Mouse (Mus musculus): ENCODE measurements around the gene Kctd21. TPM values are rescaled to one million over a fixed set of nuclear protein-coding genes. Genes with fewer than 3 reads are reported as not detected.

Gene Kctd21
- polyA plus RNA-seq, 1 experiment from 2014 or later, result 5.7 TPM

DNA sequence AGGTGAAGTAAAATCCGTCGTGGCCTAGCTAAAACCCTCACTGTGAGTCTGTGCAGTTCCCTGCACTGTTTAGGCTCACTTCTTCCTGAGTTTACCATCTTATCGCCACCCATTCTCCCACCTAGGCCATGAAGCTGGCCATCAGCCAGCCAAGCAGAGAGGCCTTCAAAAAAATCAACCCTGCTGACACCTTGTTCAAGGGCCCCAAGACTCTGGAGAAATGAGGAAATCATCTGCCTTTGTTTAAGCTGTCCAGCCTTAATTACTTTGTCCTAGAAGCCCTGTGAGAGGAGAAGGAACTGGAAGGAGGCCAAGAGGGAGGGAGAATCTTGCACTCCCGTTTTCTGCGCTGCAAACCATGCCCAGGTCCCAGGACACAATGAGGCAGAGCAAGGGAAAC, 24.1 kb downstream of the Kctd21 start:
- Histone ChIP-seq H3K4me3 (ENCODE audit: low read depth, low read length) (no peak overlapping the region), H3K36me3 (ENCODE audit: insufficient read depth, low read length) (no peaks in the 10 kb centered on the region), H3K27me3 (replicated peaks; ENCODE audit: insufficient read depth, low read length) (no peaks in the 10 kb centered on the region), H3K4me2 (replicated peaks; ENCODE audit: low read depth, low read length) (no peak overlapping the region), H3K9me3 (ENCODE audit: low read length) (no peaks in the 10 kb centered on the region), H3K27ac (ENCODE audit: low read length) (peak overlapping the region; percentile 90), H3K4me1 (ENCODE audit: insufficient read depth, low read depth, low read length) (peaks cover 3% of the 10 kb centered on the region; the same call in 1 of the 2 replicates), H3K9ac (replicated peaks; ENCODE audit: low read depth) (no peak overlapping the region)
- DNase-seq (ENCODE audit: low spot score) (peak; percentile 79), ATAC-seq (peak; percentile 39)
- WGBS, result 29% methylated on average over 5 of the region's 5 CpGs
- TF ChIP-seq CTCF (IDR thresholded peaks at IDR 0.05), result no peak
- no peak for TF ChIP-seq EP300 (IDR thresholded peaks at IDR 0.05)

DNA sequence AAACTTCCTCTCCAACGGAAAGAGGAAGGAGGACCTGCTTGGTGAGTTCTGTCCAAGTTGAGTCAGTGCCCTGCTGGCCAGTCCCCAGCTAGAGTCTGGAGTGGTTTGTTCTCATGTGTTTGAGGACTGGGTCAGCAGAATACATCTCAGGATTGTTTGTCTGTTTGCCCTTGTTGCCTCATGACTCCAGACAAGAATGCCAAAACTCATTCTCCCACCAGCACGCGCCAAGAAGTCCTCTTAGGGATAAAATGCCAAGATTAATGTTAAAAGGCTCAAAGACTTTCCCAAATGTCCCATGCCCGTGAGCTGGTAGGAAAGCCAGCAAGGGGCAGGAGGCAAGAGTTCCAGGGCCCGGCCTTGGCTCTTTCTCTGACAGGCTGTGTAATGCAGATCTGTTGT, 24.7 kb downstream of the Kctd21 start:
- Histone ChIP-seq H3K27ac (ENCODE audit: low read length) (peak overlapping the region; percentile 90), H3K27me3 (replicated peaks; ENCODE audit: insufficient read depth, low read length) (no peaks in the 10 kb centered on the region), H3K9me3 (ENCODE audit: low read length) (no peaks in the 10 kb centered on the region), H3K4me2 (replicated peaks; ENCODE audit: low read depth, low read length) (no peak overlapping the region), H3K4me3 (ENCODE audit: low read depth, low read length) (no peak overlapping the region), H3K9ac (replicated peaks; ENCODE audit: low read depth) (no peak overlapping the region), H3K4me1 (ENCODE audit: insufficient read depth, low read depth, low read length) (peaks cover 3% of the 10 kb centered on the region; the same call in 1 of the 2 replicates), H3K36me3 (ENCODE audit: insufficient read depth, low read length) (no peaks in the 10 kb centered on the region)
- ATAC-seq (peak; percentile 85), DNase-seq (ENCODE audit: low spot score) (peak; percentile 94)
- 29% methylated on average over 5 of the region's 5 CpGs for WGBS
- TF ChIP-seq CTCF (IDR thresholded peaks at IDR 0.05), result peak; percentile 23; the same call in 1 of the 2 replicates
- peak; percentile 85 for TF ChIP-seq EP300 (IDR thresholded peaks at IDR 0.05)

DNA sequence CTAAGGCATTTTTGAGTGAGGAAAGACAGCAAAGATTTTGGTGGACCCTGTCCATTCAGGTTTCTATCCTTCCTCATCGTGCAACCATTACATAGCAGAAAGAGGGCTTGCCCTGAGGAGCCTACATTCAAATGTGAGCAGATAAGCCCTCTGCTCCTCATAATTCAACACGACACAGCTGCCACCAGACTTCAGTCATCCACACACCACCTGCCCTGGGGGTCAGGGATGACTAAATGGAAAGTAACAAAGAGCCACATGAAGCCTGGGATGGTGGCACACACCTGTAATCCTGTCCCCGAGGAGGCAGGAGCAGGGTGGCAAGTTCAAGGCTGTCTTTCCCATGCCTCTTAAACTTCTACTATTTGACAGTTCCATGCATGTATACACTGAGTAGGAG, 25.7 kb downstream of the Kctd21 start:
- Histone ChIP-seq H3K4me3 (ENCODE audit: low read depth, low read length) (no peak overlapping the region), H3K36me3 (ENCODE audit: insufficient read depth, low read length) (no peaks in the 10 kb centered on the region), H3K4me2 (replicated peaks; ENCODE audit: low read depth, low read length) (no peak overlapping the region), H3K4me1 (ENCODE audit: insufficient read depth, low read depth, low read length) (peaks cover 3% of the 10 kb centered on the region; the same call in 1 of the 2 replicates), H3K27me3 (replicated peaks; ENCODE audit: insufficient read depth, low read length) (no peaks in the 10 kb centered on the region), H3K9ac (replicated peaks; ENCODE audit: low read depth) (no peak overlapping the region), H3K9me3 (ENCODE audit: low read length) (no peaks in the 10 kb centered on the region), H3K27ac (ENCODE audit: low read length) (peak overlapping the region; percentile 90)
- 64% methylated on average over 3 of the region's 3 CpGs for WGBS
- DNase-seq (ENCODE audit: low spot score), result no peak
- no peak for ATAC-seq
- no peak for TF ChIP-seq CTCF (IDR thresholded peaks at IDR 0.05)
- TF ChIP-seq EP300 (IDR thresholded peaks at IDR 0.05), result no peak

DNA sequence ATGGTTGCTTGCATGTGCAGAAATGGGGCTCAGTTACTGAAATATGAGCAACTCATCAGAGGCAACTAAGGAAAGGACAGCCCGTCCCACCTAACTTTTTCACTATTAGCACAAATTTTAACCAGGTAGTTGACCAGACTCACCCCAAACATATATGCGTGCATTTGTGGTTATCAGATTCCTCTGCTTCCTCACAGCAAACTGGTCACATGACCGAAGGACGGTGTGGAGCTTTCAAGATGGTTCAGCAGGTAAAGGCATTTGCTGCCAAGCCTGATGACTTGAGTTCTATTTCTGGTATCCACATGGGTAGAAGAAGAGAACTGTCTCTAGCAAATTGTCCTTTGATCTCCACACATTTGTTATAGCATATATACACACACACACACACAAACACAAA, 26.2 kb downstream of the Kctd21 start:
- Histone ChIP-seq H3K4me1 (ENCODE audit: insufficient read depth, low read depth, low read length) (peaks cover 3% of the 10 kb centered on the region; the same call in 1 of the 2 replicates), H3K4me3 (ENCODE audit: low read depth, low read length) (no peak overlapping the region), H3K36me3 (ENCODE audit: insufficient read depth, low read length) (no peaks in the 10 kb centered on the region), H3K9me3 (ENCODE audit: low read length) (no peaks in the 10 kb centered on the region), H3K9ac (replicated peaks; ENCODE audit: low read depth) (no peak overlapping the region), H3K27me3 (replicated peaks; ENCODE audit: insufficient read depth, low read length) (no peaks in the 10 kb centered on the region), H3K27ac (ENCODE audit: low read length) (0 out of 2 replicates have a peak overlapping the region, but pooled peaks have one; percentile 90), H3K4me2 (replicated peaks; ENCODE audit: low read depth, low read length) (no peak overlapping the region)
- ATAC-seq (no peak), DNase-seq (ENCODE audit: low spot score) (no peak)
- WGBS, result 86% methylated on average over 4 of the region's 4 CpGs
- TF ChIP-seq CTCF (IDR thresholded peaks at IDR 0.05) (no peak), EP300 (IDR thresholded peaks at IDR 0.05) (no peak)

DNA sequence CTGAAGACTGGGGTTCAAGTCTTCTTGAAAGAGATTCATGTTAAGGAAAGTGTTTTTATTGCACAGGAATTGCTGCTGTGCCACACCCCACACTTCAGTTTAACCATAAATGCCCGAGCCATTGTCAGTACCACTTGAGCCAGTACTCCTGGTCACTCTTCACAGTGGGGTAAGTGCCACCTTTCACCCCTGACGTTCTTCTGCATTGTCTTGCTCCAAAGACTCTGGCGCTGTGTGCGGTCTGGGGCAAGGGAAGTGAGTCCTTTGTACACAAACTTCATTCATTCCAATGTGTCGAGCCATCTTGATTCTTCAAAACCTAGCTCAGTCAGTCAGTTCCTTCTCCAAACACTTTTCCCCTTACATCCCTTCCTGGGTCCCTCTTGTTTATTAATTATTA, 28.0 kb downstream of the Kctd21 start:
- Histone ChIP-seq H3K4me3 (ENCODE audit: low read depth, low read length) (no peak overlapping the region), H3K27me3 (replicated peaks; ENCODE audit: insufficient read depth, low read length) (no peaks in the 10 kb centered on the region), H3K27ac (ENCODE audit: low read length) (no peak overlapping the region), H3K36me3 (ENCODE audit: insufficient read depth, low read length) (no peaks in the 10 kb centered on the region), H3K4me1 (ENCODE audit: insufficient read depth, low read depth, low read length) (peaks cover 3% of the 10 kb centered on the region; the same call in 1 of the 2 replicates), H3K4me2 (replicated peaks; ENCODE audit: low read depth, low read length) (no peak overlapping the region), H3K9me3 (ENCODE audit: low read length) (no peaks in the 10 kb centered on the region), H3K9ac (replicated peaks; ENCODE audit: low read depth) (no peak overlapping the region)
- DNase-seq (ENCODE audit: low spot score) (peak; percentile 24), ATAC-seq (no peak)
- 54% methylated on average over 5 of the region's 5 CpGs for WGBS
- no peak for TF ChIP-seq CTCF (IDR thresholded peaks at IDR 0.05)
- no peak for TF ChIP-seq EP300 (IDR thresholded peaks at IDR 0.05)

DNA sequence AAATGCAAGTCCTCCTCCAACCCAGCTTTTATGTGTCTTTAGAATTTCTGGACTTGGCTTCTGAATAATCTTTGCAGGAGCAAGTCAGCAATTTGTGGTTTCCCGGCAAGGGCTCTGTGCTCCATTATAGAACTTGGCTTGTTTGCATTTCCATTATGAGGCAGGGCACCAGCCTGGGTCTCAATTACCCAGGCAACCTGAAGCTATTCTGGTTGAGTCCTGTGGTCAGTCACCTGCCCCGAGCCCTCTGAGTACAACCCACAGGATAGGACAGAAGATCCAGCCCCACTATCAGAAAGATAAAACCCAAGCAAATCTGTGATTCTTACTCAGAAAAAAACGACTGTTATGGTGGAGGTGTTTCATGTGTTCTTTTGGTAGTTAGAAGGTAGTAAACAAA, 28.8 kb downstream of the Kctd21 start:
- no peak overlapping the region for H3K27ac ChIP-seq (ENCODE audit: low read length)
- ATAC-seq (no peak), DNase-seq (ENCODE audit: low spot score) (no peak)
- H3K36me3 ChIP-seq (ENCODE audit: insufficient read depth, low read length), result no peaks in the 10 kb centered on the region
- TF ChIP-seq EP300 (IDR thresholded peaks at IDR 0.05), result no peak
- H3K4me1 ChIP-seq (ENCODE audit: insufficient read depth, low read depth, low read length), result peaks cover 3% of the 10 kb centered on the region; the same call in 1 of the 2 replicates
- no peaks in the 10 kb centered on the region for H3K9me3 ChIP-seq (ENCODE audit: low read length)
- no peak overlapping the region for H3K4me2 ChIP-seq (replicated peaks; ENCODE audit: low read depth, low read length)
- H3K4me3 ChIP-seq (ENCODE audit: low read depth, low read length), result no peak overlapping the region
- H3K9ac ChIP-seq (replicated peaks; ENCODE audit: low read depth), result no peak overlapping the region
- WGBS, result 45% methylated on average over 3 of the region's 3 CpGs
- H3K27me3 ChIP-seq (replicated peaks; ENCODE audit: insufficient read depth, low read length), result no peaks in the 10 kb centered on the region

DNA sequence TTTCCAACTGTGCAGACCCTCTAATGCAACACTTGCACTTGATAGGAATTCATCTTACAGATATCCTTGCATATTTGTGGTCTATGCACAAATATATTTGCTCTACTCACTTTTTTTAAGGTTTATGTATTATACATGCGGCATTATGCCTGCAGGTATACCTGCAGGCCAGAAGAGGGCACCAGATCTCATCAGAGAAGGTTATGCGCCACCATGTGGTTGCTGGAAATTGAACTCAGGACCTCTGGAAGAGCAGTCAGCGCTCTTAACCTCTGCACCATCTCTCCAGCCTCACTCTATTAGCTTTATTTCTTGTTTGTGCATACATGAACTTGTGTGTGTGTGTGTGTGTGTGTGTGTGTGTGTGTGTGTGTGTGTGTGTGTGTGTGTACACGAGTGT, 29.3 kb downstream of the Kctd21 start:
- TF ChIP-seq CTCF (IDR thresholded peaks at IDR 0.05), result peak; percentile 87
- no peak for TF ChIP-seq EP300 (IDR thresholded peaks at IDR 0.05)
- Histone ChIP-seq H3K27ac (ENCODE audit: low read length) (no peak overlapping the region), H3K9ac (replicated peaks; ENCODE audit: low read depth) (no peak overlapping the region), H3K9me3 (ENCODE audit: low read length) (no peaks in the 10 kb centered on the region), H3K4me3 (ENCODE audit: low read depth, low read length) (no peak overlapping the region), H3K36me3 (ENCODE audit: insufficient read depth, low read length) (no peaks in the 10 kb centered on the region), H3K4me2 (replicated peaks; ENCODE audit: low read depth, low read length) (no peak overlapping the region), H3K27me3 (replicated peaks; ENCODE audit: insufficient read depth, low read length) (no peaks in the 10 kb centered on the region), H3K4me1 (ENCODE audit: insufficient read depth, low read depth, low read length) (no peaks in the 10 kb centered on the region; the same call in 1 of the 2 replicates)
- no peak for ATAC-seq
- 27% methylated on average over 4 of the region's 4 CpGs for WGBS
- DNase-seq (ENCODE audit: low spot score), result peak; percentile 48
